ENCODE assay signal across 9 mouse cellular contexts in genomic region chr6:116139143-116139856, GRCm38 (mm10). TPM values are rescaled to one million over a fixed set of nuclear protein-coding genes. Genes with fewer than 3 reads are reported as not detected.
DNase-seq lines count a peak whose midpoint lies in the region; ATAC-seq and TF ChIP-seq lines count a peak whose summit lies in the region.
"Had no signal": no experiment of that assay in that cellular context is flagged by ENCODE, and none has a peak within 500 bp of the region (broad histone marks: within the 10 kb centered on the region; RNA-seq: fewer than 3 reads in every experiment).

No protein-coding gene starts in this region.

- TF ChIP-seq CTCF in Patski (IDR thresholded peaks at IDR 0.05): peak; percentile 48

- H3K9ac ChIP-seq in hindbrain, embryonic 14.5 days: no peak overlapping the region
- no peak overlapping the region for H3K9ac ChIP-seq in hindbrain, embryonic 12.5 days
- no peak overlapping the region for H3K9ac ChIP-seq in midbrain, embryonic 16.5 days (ENCODE audit: low read depth, low read length)
- no peak overlapping the region for H3K9ac ChIP-seq in midbrain, embryonic 13.5 days (replicated peaks)
- H3K9ac ChIP-seq: embryonic facial prominence, embryonic 13.5 days; liver, embryonic 13.5 days had no signal

- no peak overlapping the region for H3K27ac ChIP-seq in hindbrain, embryonic 14.5 days
- H3K27ac ChIP-seq in hindbrain, embryonic 12.5 days: no peak overlapping the region
- H3K27ac ChIP-seq in midbrain, embryonic 16.5 days (ENCODE audit: low read length): no peak overlapping the region
- no peak overlapping the region for H3K27ac ChIP-seq in midbrain, embryonic 13.5 days
- H3K27ac ChIP-seq: embryonic facial prominence, embryonic 13.5 days; liver, embryonic 13.5 days had no signal

- H3K4me3 ChIP-seq in hindbrain, embryonic 14.5 days (replicated peaks; ENCODE audit: low read length): no peak overlapping the region
- no peak overlapping the region for H3K4me3 ChIP-seq in hindbrain, embryonic 12.5 days
- H3K4me3 ChIP-seq in midbrain, embryonic 16.5 days (ENCODE audit: low read depth, low read length): no peak overlapping the region
- no peak overlapping the region for H3K4me3 ChIP-seq in midbrain, embryonic 13.5 days (replicated peaks)
- H3K4me3 ChIP-seq: embryonic facial prominence, embryonic 13.5 days; liver, embryonic 13.5 days had no signal

- no peaks in the 10 kb centered on the region for H3K27me3 ChIP-seq in hindbrain, embryonic 14.5 days (ENCODE audit: control insufficient read depth, insufficient read depth, low read length)
- H3K27me3 ChIP-seq in hindbrain, embryonic 12.5 days: no peaks in the 10 kb centered on the region
- no peaks in the 10 kb centered on the region for H3K27me3 ChIP-seq in midbrain, embryonic 16.5 days (ENCODE audit: control insufficient read depth, insufficient read depth, low read depth, low read length)
- H3K27me3 ChIP-seq in midbrain, embryonic 13.5 days: no peaks in the 10 kb centered on the region
- H3K27me3 ChIP-seq in Patski: no peaks in the 10 kb centered on the region
- H3K27me3 ChIP-seq: embryonic facial prominence, embryonic 13.5 days; liver, embryonic 13.5 days had no signal

- no peaks in the 10 kb centered on the region for H3K9me3 ChIP-seq in hindbrain, embryonic 14.5 days (ENCODE audit: control insufficient read depth, low read length)
- no peaks in the 10 kb centered on the region for H3K9me3 ChIP-seq in hindbrain, embryonic 12.5 days (replicated peaks)
- H3K9me3 ChIP-seq in midbrain, embryonic 16.5 days (replicated peaks; ENCODE audit: control insufficient read depth, low read length, poor library complexity, severe bottlenecking): peaks cover 3% of the 10 kb centered on the region; the same call in 1 of the 2 replicates
- H3K9me3 ChIP-seq in midbrain, embryonic 13.5 days: no peaks in the 10 kb centered on the region
- H3K9me3 ChIP-seq: embryonic facial prominence, embryonic 13.5 days; liver, embryonic 13.5 days had no signal

- in situ Hi-C loops in Patski (cut with MboI; ENCODE audit: low pct_unique_long_range_greater_than_20kb): no loop called here

- DNase-seq in hindbrain, embryonic 14.5 days (ENCODE audit: low spot score): no peak
- no peak for DNase-seq in Patski (ENCODE audit: low read depth, low spot score)
- peak; percentile 44 for DNase-seq in thymus, postnatal 14 days
- no peak for DNase-seq in layer of hippocampus, adult 18-20 months (ENCODE audit: low spot score in 2 of 2)
- DNase-seq: liver, embryonic 13.5 days had no signal

- CTCF ChIA-PET in Patski (lab: Charles Lee): interaction anchor here (1.2 kb wide), 1 partner anchor 128 kb away, joined by 4 read pairs; no protein-coding TSS in a partner anchor

- WGBS in hindbrain, embryonic 14.5 days: 64% methylated on average over 2 of the region's 2 CpGs
- WGBS in hindbrain, embryonic 12.5 days: 70% methylated on average over 2 of the region's 2 CpGs
- WGBS in midbrain, embryonic 16.5 days: 62% methylated on average over 2 of the region's 2 CpGs
- 66% methylated on average over 2 of the region's 2 CpGs for WGBS in midbrain, embryonic 13.5 days

- H3K4me1 ChIP-seq in hindbrain, embryonic 14.5 days (replicated peaks; ENCODE audit: control insufficient read depth, insufficient read depth, low read length): no peaks in the 10 kb centered on the region
- H3K4me1 ChIP-seq in hindbrain, embryonic 12.5 days: peaks cover 3% of the 10 kb centered on the region; the same call in 1 of the 2 replicates
- H3K4me1 ChIP-seq in midbrain, embryonic 16.5 days (ENCODE audit: control insufficient read depth, insufficient read depth, low read length): peaks cover 13% of the 10 kb centered on the region
- peaks cover 21% of the 10 kb centered on the region for H3K4me1 ChIP-seq in midbrain, embryonic 13.5 days (replicated peaks)

- H3K36me3 ChIP-seq in hindbrain, embryonic 14.5 days (replicated peaks; ENCODE audit: control insufficient read depth, insufficient read depth): no peaks in the 10 kb centered on the region
- H3K36me3 ChIP-seq in hindbrain, embryonic 12.5 days: no peaks in the 10 kb centered on the region; the same call in 1 of the 2 replicates
- H3K36me3 ChIP-seq in midbrain, embryonic 16.5 days (ENCODE audit: control insufficient read depth, insufficient read depth, low read length): no peaks in the 10 kb centered on the region
- no peaks in the 10 kb centered on the region for H3K36me3 ChIP-seq in midbrain, embryonic 13.5 days
- H3K36me3 ChIP-seq: embryonic facial prominence, embryonic 13.5 days; liver, embryonic 13.5 days had no signal

- ATAC-seq in hindbrain, embryonic 14.5 days (ENCODE audit: low FRiP score): peak; percentile 57; the same call in 1 of the 2 replicates
- no peak for ATAC-seq in hindbrain, embryonic 12.5 days (ENCODE audit: low FRiP score)
- 0 out of 2 replicates have a peak, but pooled peaks have one; percentile 14 for ATAC-seq in midbrain, embryonic 16.5 days
- no peak for ATAC-seq in midbrain, embryonic 13.5 days
- ATAC-seq in Patski: no peak

- POLR2A ChIA-PET in Patski (lab: Charles Lee): interaction anchor here (0.6 to 1.0 kb wide), 2 partner anchors 65 to 254 kb away, joined by 3 to 4 read pairs; no protein-coding TSS in a partner anchor

- H3K4me2 ChIP-seq in hindbrain, embryonic 14.5 days (replicated peaks): no peak overlapping the region
- H3K4me2 ChIP-seq in hindbrain, embryonic 12.5 days (replicated peaks): no peak overlapping the region
- no peak overlapping the region for H3K4me2 ChIP-seq in midbrain, embryonic 16.5 days (ENCODE audit: low read length)
- no peak overlapping the region for H3K4me2 ChIP-seq in midbrain, embryonic 13.5 days (replicated peaks)
- H3K4me2 ChIP-seq: embryonic facial prominence, embryonic 13.5 days; liver, embryonic 13.5 days had no signal

RNA-seq across cellular contexts. Expression of gene Tmcc1, which starts 54.0 kb away (rescaled TPM):
- polyA plus RNA-seq in hindbrain, embryonic 14.5 days (2014; fragmentation: Nextera tagmentation; extraction: Ambion mirVana): 17.8 and 22.4 TPM in 2 replicates
- polyA plus RNA-seq in hindbrain, embryonic 12.5 days (2016; fragmentation: Nextera tagmentation; extraction: Ambion mirVana): 29.1 and 33.0 TPM in 2 replicates
- 27.1 and 30.8 TPM in 2 replicates for polyA plus RNA-seq in midbrain, embryonic 16.5 days (2015; fragmentation: Nextera tagmentation; extraction: Ambion mirVana)
- 35.7 and 36.4 TPM in 2 replicates for polyA plus RNA-seq in midbrain, embryonic 13.5 days (2015; fragmentation: Nextera tagmentation; extraction: Ambion mirVana)
- polyA plus RNA-seq in Patski (2021): 24.3 TPM
- total RNA-seq in layer of hippocampus, adult 18-20 months (2021): 10 to 100 TPM; 82.0 to 91.7 TPM

Comparison
In these comparisons a context has a peak if more than half of its experiments do, and no peak if none do; other contexts are left out.
1. ATAC-seq: peak in hindbrain, embryonic 14.5 days (single experiment) and midbrain, embryonic 16.5 days (single experiment); none in hindbrain, embryonic 12.5 days (single experiment), midbrain, embryonic 13.5 days (single experiment) and Patski (single experiment).